Mouse (Mus musculus) retina, postnatal 1 day (tissue): ENCODE results near the gene Cadm4.
"Not testable (repeated sequence)": the region's sequence is repeated elsewhere in the genome, so short reads cannot be mapped to it uniquely, and the experiment has no call there.

Experiments used
- DNase-seq: peaks from one replicate; pipeline ENCODE4 v3.0.0-alpha.2; 2012

Cadm4 gene

GRCm38 (mm10) chr7:24469126-24469525 is 12.7 kb upstream of the Cadm4 start:
- peak; percentile 44 for DNase-seq

DNA sequence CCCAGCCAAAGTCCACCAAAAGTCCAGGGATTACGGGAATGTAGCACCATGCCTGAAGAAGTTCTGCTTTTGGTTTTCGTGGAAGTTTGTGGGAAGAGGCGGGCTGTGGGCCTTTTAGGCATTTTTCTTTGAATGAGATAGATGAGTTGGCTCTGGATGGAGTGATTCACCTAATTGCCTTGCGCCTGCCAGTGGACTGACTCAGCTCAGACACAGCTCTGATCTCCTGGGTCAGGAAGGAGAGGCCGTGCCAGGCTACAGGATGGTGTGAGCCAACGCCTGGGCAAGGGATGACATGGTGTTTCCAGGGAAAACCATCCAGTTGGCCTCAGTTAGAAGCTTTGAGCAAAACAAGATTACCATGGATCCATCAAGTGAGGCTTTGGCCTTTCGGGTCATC is 11.5 kb upstream of the Cadm4 start:
- no peak for DNase-seq

DNA sequence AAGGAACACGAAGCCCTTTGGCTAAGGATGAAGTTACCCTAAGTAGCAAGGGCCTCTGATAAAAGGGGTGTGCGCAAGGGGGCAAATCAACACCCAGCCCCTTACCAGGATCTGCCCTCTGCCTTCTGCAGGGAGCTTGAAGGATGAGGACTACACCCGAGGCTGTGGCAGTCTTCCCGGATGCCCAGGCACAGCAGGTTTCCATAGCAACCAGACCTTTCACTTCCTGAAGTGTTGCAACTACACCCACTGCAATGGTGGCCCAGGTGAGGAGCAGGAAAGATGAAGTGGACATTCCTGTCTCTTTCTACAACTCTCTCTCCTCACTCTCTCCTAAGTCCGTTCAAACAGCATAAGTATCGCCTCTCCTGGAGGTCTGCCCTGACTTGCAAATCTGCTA is 9.4 kb upstream of the Cadm4 start:
- DNase-seq = no peak

DNA sequence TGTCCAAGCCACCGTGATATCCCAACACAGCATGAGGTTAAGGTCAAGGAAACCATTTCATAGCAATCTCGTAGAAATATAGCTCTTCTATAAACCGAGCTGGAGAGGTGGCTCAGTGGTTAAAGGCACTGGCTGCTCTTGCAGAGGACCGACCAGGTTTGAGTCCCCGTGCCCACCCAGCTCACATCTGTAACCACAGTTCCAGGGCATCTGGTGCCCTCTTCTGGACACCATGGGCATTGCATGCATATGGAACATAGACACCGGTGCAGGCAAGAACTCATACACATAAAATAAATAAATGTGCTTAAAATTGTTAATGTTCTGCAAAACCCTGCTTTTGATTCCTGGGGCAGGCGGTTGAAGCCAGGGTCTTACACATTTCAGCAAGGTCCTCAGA is 8.9 kb upstream of the Cadm4 start:
- DNase-seq = peak; percentile 62

DNA sequence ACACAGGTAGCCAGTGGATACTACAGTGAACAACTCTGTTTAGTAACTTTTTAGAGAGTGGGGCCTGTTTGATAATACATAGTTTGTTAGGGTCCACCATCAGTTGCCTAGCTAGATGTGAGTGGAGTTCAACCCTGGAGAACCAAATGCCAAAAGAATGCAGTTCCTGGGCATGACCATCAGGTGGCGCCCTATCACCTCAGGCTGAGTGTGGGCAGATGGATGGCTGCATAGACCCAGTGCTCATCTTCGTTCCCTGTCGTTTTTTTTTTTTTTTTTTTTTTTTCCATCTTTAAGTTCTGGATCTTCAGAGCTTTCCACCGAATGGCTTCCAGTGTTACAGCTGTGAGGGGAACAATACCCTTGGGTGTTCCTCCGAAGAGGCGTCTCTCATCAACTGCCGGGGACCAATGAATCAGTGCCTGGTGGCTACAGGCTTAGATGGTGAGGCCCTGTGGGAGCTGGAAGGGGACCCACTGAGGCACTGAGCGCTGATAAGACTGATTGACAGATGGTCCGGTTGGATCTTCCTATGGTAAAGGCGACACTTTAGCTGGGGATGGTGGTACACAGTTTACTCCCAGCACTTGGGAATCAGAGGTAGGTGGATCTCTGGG is 7.8 kb upstream of the Cadm4 start:
- DNase-seq = peak; percentile 79

GRCm38 (mm10) chr7:24474811-24475506 is 6.9 kb upstream of the Cadm4 start:
- peak; percentile 45 for DNase-seq

- DNase-seq = no peak
These were observed 5.5 kb upstream of the Cadm4 start for GRCm38 (mm10) chr7:24476338-24476737.

- DNase-seq = no peak
These were observed 5.0 kb upstream of the Cadm4 start for GRCm38 (mm10) chr7:24476856-24477255.

GRCm38 (mm10) chr7:24478911-24479310 is 2.9 kb upstream of the Cadm4 start:
- DNase-seq = no peak

- DNase-seq = no peak
These were observed 2.1 kb upstream of the Cadm4 start for GRCm38 (mm10) chr7:24479685-24480084.

DNA sequence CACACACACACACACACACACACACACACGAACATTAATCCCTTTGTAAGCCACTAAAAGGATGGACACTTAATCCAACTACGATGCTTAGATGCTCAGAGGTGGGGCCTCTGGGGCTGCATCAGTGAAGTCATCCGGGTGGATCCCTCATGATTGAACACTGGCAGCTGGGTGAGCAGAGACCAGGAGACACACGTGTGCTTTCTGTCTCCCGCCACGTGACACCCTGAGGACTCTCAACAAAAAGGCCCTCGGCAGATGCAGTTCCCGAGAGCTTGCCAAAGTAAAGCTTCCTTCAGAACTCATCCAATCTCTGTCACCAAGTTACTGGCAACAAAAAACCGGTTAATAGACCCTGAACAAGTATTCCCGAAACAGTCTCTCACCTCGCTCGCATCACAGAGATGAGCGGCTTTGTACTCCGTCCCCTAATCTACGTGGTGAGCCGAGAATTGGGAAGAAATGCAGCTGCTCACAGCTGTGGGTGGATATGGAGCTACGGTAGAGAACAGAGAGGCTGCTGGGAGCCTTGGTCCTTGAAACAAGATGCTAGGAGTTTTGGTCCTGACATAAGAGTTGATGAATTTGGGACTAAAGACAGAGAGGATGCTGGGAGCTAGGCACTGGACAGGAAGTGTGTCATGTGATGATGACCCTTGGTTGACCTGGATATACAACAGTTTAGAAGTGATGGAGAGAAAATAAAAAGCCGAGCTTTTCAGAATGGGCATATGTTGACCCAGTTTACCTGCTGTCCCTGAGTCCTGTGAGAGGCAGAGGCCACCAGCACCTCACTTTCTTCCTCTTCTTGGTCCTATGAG is 1.5 kb upstream of the Cadm4 start:
- peak; percentile 77 for DNase-seq

- no peak for DNase-seq
These were observed 793 bp upstream of the Cadm4 start for GRCm38 (mm10) chr7:24480986-24481473.

- no peak for DNase-seq
These were observed 591 bp downstream of the Cadm4 start for GRCm38 (mm10) chr7:24482208-24483020.

GRCm38 (mm10) chr7:24483291-24483690 is 1.5 kb downstream of the Cadm4 start:
- DNase-seq = not testable (repeated sequence)

GRCm38 (mm10) chr7:24485481-24485880 is 3.7 kb downstream of the Cadm4 start:
- no peak for DNase-seq

- peak; percentile 73 for DNase-seq
These were observed 4.9 kb downstream of the Cadm4 start for GRCm38 (mm10) chr7:24486654-24487130.

DNA sequence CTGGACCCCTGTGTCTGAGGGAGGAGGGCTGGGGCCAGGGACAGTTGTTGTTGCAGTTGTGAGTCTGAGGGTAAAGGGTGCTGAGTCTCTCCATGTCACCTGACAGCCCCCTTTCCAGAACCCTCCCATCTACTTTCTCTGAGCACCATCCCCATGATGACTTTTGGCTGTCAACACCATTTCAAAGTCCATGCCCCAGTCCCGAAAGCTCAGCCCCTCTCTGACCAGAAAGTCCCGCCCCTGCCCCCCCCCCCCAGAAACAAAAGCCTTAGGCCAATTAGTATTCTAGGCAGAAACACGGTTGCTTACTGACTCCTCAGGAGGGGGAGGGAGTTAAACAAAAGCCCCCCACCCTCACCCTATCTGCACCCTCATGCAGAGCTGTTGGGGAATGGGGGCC is 5.6 kb downstream of the Cadm4 start:
- DNase-seq = no peak

- no peak for DNase-seq
These were observed 6.5 kb downstream of the Cadm4 start for GRCm38 (mm10) chr7:24488303-24488702.

DNA sequence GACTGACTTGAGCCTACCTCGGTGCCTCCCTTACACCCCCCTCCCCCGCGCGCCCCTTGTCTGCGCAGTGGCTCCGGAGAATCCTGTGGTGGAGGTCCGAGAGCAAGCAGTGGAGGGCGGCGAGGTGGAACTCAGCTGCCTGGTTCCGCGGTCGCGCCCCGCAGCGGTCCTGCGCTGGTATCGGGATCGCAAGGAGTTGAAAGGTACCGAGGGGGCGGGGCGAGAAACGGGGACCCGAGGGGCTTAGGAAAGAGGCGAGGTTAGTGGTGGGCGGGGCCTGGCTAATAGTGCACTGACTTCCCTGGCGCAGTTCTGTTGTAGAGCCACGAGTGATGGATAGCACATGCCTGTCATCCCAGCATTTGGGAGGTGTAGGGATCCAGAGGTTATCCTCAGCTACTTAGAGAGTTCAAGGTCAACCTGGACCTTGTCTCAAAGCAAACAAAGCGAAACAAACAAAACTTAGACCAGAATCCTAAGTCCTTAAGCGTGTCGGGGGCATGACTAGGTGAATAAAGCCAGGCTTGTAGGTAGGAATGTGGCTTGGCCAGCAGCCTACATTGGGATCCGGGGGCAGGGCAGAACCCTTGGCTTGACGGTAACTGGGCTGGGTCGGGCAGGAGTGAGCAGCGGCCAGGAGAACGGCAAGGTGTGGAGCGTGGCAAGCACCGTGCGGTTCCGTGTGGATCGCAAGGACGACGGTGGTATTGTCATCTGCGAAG is 18.2 kb downstream of the Cadm4 start:
- DNase-seq = peak; percentile 39

- peak; percentile 50 for DNase-seq
These were observed 19.1 kb downstream of the Cadm4 start for GRCm38 (mm10) chr7:24500929-24501328.

- no peak for DNase-seq
These were observed 19.7 kb downstream of the Cadm4 start for GRCm38 (mm10) chr7:24501492-24501891.

DNA sequence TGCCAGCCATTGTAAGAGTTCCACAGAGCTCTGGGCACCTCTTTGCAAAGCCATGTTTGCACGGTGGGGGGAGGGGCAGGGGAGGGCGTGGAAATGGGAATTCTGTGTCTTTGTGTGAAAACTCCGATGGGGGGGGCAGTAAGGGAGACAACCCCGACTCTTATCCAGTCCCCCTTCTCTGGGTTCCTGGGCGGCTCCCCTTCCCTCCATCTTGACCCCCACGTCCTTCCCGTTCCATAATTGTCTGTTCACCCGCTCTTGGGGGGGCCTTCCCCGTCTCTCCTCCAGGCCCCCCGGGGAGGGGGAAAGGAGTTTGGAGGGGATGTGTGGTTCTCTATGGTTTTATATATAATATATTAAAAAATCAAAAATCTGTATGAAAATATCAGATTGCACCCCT is 22.2 kb downstream of the Cadm4 start:
- DNase-seq = no peak
